Mouse (Mus musculus) cortical plate, adult 2 months (tissue): ENCODE measurements around the gene Pnpla3.

Experiments
- CTCF ChIP-seq: fragments of 200-500 bp; IDR thresholded peaks from 2 replicates; pipeline ENCODE4 v1.5.1; 2011; ENCODE audit warnings: mild to moderate bottlenecking, control low read depth, low read length; ENCODE audit not compliant: insufficient read depth; ENCODE audit errors: extremely low read depth
- POLR2A ChIP-seq: fragments of 200-500 bp; IDR thresholded peaks from 2 replicates; pipeline ENCODE4 v1.6.1; 2011; ENCODE audit warnings: mild to moderate bottlenecking, low read length, control low read depth; ENCODE audit not compliant: insufficient read depth; ENCODE audit errors: extremely low read depth

GRCm38 (mm10) chr15:84156158-84156557, 11.5 kb upstream of the Pnpla3 start:
- no peak for TF ChIP-seq CTCF
- no peak for TF ChIP-seq POLR2A
